Mouse (Mus musculus) embryonic facial prominence, embryonic 14.5 days (tissue): Measurements from ENCODE around the gene Ints11. TPM values are rescaled to one million over a fixed set of nuclear protein-coding genes. Genes with fewer than 3 reads are reported as not detected.

ENCODE experiments used
- ATAC-seq: fragments of 200-750 bp; cut with Nextera tagmentation; 2 replicates; pipeline ENCODE4 v1.8.0; 2017; ENCODE audit warnings: low read depth, moderate number of reproducible peaks, moderate TSS enrichment
- DNase-seq: peaks from one replicate; pipeline ENCODE4 v3.0.0-alpha.2; 2015; ENCODE audit warnings: low spot score
- H3K27ac ChIP-seq: fragments of 300-500 bp; sonication (generic); replicated peaks from 2 replicates; pipeline ENCODE4 v1.5.1; 2014; ENCODE audit warnings: low read depth, mild to moderate bottlenecking, low read length, moderate library complexity
- H3K27me3 ChIP-seq: fragments of 300-500 bp; sonication (generic); replicated peaks from 2 replicates; pipeline ENCODE4 v1.6.1; 2014; ENCODE audit warnings: low read length; ENCODE audit not compliant: control insufficient read depth, insufficient read depth
- H3K36me3 ChIP-seq: fragments of 300-500 bp; sonication (generic); 2 replicates; pipeline ENCODE4 v1.6.1; 2014; ENCODE audit warnings: low read length, mixed read lengths; ENCODE audit not compliant: control insufficient read depth, insufficient read depth
- H3K4me1 ChIP-seq: fragments of 300-500 bp; sonication (generic); 2 replicates; pipeline ENCODE4 v1.6.1; 2014; ENCODE audit warnings: antibody characterized with exemption, low read length; ENCODE audit not compliant: control insufficient read depth, insufficient read depth
- H3K4me2 ChIP-seq: fragments of 300-500 bp; sonication (generic); 2 replicates; pipeline ENCODE4 v1.6.1; 2014; ENCODE audit warnings: low read depth, mild to moderate bottlenecking, low read length, moderate library complexity, mixed read lengths
- H3K4me3 ChIP-seq: fragments of 300-500 bp; sonication (generic); 2 replicates; pipeline ENCODE4 v1.5.1; 2014; ENCODE audit warnings: low read depth, mild to moderate bottlenecking, low read length
- H3K9ac ChIP-seq: fragments of 300-500 bp; sonication (generic); 2 replicates; pipeline ENCODE4 v1.6.1; 2014; ENCODE audit warnings: low read depth, mild to moderate bottlenecking, low read length, moderate library complexity, mixed read lengths
- H3K9me3 ChIP-seq: fragments of 300-500 bp; sonication (generic); 2 replicates; pipeline ENCODE4 v1.6.1; 2016; ENCODE audit warnings: low read length; ENCODE audit not compliant: control insufficient read depth
- WGBS: fragments of 180-500 bp; shearing (Covaris S2); extraction: QIAGEN DNeasy Blood & Tissue Kit; methylation state at CpG from one replicate; pipeline ENCODE4 v1.1.7; 2014; 5-methylcytosine and 5-hydroxymethylcytosine counted together
- polyA plus RNA-seq: library from polyadenylated mRNA; unstranded; fragments of >200 nt; fragmentation: Nextera tagmentation; extraction: Ambion mirVana; gene quantifications from 2 replicates; pipeline ENCODE4 v1.2.1, GENCODE M21; 2014

The Ints11 gene
- polyA plus RNA-seq: 53.5 and 68.4 TPM in 2 replicates

GRCm38 (mm10) chr4:155869317-155870033 is at the start of gene Ints11, which contains the start of gene Cptp:
Gene Ints11, plus strand, starts transcription at chr4:155869546.
Gene Cptp, minus strand, starts transcription at chr4:155869440.
- peak; percentile 97 for DNase-seq
- no peaks in the 10 kb centered on the region for H3K9me3 ChIP-seq

DNA sequence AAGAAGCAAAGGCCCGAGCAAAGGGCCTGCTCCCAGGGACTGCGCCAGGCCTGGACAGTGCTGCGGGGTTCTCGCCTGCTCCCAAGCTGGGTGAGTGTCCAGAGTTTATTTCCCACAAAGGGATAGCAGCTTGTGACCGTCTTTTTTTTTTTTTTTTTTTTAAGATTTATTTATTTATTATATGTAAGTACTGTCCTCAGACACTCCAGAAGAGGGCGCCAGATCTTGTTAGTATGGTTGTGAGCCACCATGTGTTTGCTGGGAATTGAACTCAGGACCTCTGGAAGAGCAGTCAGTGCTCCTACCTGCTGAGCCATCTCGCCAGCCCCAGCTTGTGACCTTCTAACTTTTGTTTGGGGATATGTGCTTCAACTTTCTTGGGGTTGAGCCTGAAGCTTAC is 48.3 kb upstream of the Ints11 start:
- WGBS: 82% methylated on average over 7 of the region's 7 CpGs
- Histone ChIP-seq H3K27ac (no peak overlapping the region), H3K4me1 (no peaks in the 10 kb centered on the region), H3K4me2 (no peak overlapping the region), H3K36me3 (peaks cover 96% of the 10 kb centered on the region), H3K9me3 (no peaks in the 10 kb centered on the region), H3K27me3 (no peaks in the 10 kb centered on the region), H3K9ac (no peak overlapping the region), H3K4me3 (no peak overlapping the region)
- DNase-seq: no peak
- no peak for ATAC-seq

More at GRCm38 (mm10) chr4:155869317-155870033, at the start of gene Ints11, which contains the start of gene Cptp:
- peak; percentile 98 for ATAC-seq
- Histone ChIP-seq H3K9ac (peak within 1 kb of the TSS; percentile 83), H3K27ac (0 out of 2 replicates have a peak within 1 kb of the TSS, but pooled peaks have one; percentile 17), H3K4me3 (peak within 1 kb of the TSS; percentile 68), H3K4me2 (peak within 1 kb of the TSS; percentile 88), H3K4me1 (peaks cover 12% of the 10 kb centered on the region), H3K27me3 (no peaks in the 10 kb centered on the region), H3K36me3 (peaks cover 39% of the 10 kb centered on the region)
- WGBS: under 1% methylated on average over 53 of the region's 63 CpGs

DNA sequence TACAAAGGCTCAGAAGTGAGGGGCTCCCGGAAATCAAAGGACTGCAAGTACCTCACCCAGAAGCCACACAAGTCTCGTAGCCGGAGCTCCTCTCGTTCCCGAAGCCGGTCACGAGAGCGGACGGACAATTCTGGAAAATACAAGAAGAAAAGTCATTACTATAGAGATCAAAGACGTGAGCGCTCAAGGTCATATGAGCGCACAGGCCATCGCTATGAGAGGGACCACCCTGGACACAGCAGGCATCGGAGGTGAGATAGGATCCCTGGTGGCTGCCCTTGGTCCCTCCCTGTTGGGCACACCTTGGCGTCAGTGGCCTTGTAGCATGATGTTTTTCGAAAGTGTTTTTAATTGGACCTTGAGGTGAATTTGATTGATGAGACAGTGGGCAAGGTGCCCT is 45.9 kb upstream of the Ints11 start:
- Histone ChIP-seq H3K4me3 (no peak overlapping the region), H3K27me3 (no peaks in the 10 kb centered on the region), H3K9ac (no peak overlapping the region), H3K36me3 (peaks cover 95% of the 10 kb centered on the region), H3K4me2 (no peak overlapping the region), H3K9me3 (no peaks in the 10 kb centered on the region), H3K4me1 (no peaks in the 10 kb centered on the region), H3K27ac (no peak overlapping the region)
- DNase-seq: no peak
- WGBS: 95% methylated on average over 16 of the region's 16 CpGs
- no peak for ATAC-seq

- Histone ChIP-seq H3K27me3 (no peaks in the 10 kb centered on the region), H3K9me3 (no peaks in the 10 kb centered on the region), H3K27ac (no peak overlapping the region), H3K4me3 (no peak overlapping the region), H3K4me1 (peaks cover 15% of the 10 kb centered on the region), H3K9ac (no peak overlapping the region; the same call in 1 of the 2 replicates), H3K36me3 (peaks cover 42% of the 10 kb centered on the region), H3K4me2 (no peak overlapping the region)
- 90% methylated on average over 4 of the region's 4 CpGs for WGBS
- DNase-seq (no peak), ATAC-seq (no peak)
These were observed 39.5 kb upstream of the Ints11 start for GRCm38 (mm10) chr4:155829866-155830265.

DNA sequence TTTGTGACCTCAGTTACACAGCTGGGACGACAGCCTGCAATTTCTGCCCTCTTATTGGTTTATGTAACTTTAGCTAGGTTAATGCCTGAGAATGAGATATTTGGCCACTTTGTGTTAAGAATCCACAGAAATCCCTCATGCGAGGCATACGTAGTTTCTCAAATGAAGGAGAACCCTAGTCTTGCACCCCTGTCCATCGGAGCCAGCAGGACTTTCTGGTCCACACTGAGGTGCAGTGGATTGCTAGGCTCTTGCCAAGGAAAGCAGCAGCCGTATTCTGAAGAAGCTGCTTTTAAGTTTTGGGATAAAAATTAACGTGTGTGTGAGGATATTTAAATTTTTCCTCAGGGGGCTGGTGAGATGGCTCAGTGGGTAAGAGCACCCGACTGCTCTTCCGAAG is 38.8 kb upstream of the Ints11 start:
- ATAC-seq: no peak
- Histone ChIP-seq H3K9me3 (no peaks in the 10 kb centered on the region), H3K36me3 (peaks cover 36% of the 10 kb centered on the region), H3K4me2 (peak overlapping the region; percentile 88), H3K4me3 (peak overlapping the region; percentile 90), H3K27me3 (no peaks in the 10 kb centered on the region), H3K27ac (no peak overlapping the region; the same call in 1 of the 2 replicates), H3K4me1 (peaks cover 15% of the 10 kb centered on the region), H3K9ac (0 out of 2 replicates have a peak overlapping the region, but pooled peaks have one; percentile 43)
- WGBS: 51% methylated on average over 8 of the region's 8 CpGs
- no peak for DNase-seq

- H3K4me1 ChIP-seq: peaks cover 15% of the 10 kb centered on the region
- 1% methylated on average over 36 of the region's 49 CpGs for WGBS
- H3K4me3 ChIP-seq: peak within 1 kb of the TSS; percentile 90
- no peaks in the 10 kb centered on the region for H3K9me3 ChIP-seq
- no peaks in the 10 kb centered on the region for H3K27me3 ChIP-seq
- peak within 1 kb of the TSS; percentile 87 for H3K9ac ChIP-seq
- peak; percentile 95 for ATAC-seq
- peaks cover 31% of the 10 kb centered on the region for H3K36me3 ChIP-seq
- H3K4me2 ChIP-seq: peak within 1 kb of the TSS; percentile 88
- peak within 1 kb of the TSS; percentile 85 for H3K27ac ChIP-seq
- peak; percentile 97 for DNase-seq
These were observed 38.1 kb upstream of the Ints11 start, which contains the start of gene Aurkaip1 for GRCm38 (mm10) chr4:155831205-155831766. Gene Aurkaip1, plus strand, starts transcription at chr4:155831272.

GRCm38 (mm10) chr4:155831831-155832230 is 37.5 kb upstream of the Ints11 start:
- Histone ChIP-seq H3K4me2 (peak overlapping the region; percentile 88), H3K9me3 (no peaks in the 10 kb centered on the region), H3K27me3 (no peaks in the 10 kb centered on the region), H3K27ac (peak overlapping the region; percentile 85), H3K4me3 (peak overlapping the region; percentile 90), H3K36me3 (peaks cover 26% of the 10 kb centered on the region), H3K9ac (peak overlapping the region; percentile 87), H3K4me1 (peaks cover 15% of the 10 kb centered on the region)
- no peak; the same call in 1 of the 2 replicates for ATAC-seq
- DNase-seq: no peak
- WGBS: 1% methylated on average over 18 of the region's 25 CpGs

- Histone ChIP-seq H3K9me3 (no peaks in the 10 kb centered on the region), H3K4me2 (peak overlapping the region; percentile 88), H3K27me3 (no peaks in the 10 kb centered on the region), H3K9ac (peak overlapping the region; percentile 87), H3K4me3 (peak overlapping the region; percentile 90), H3K36me3 (peaks cover 22% of the 10 kb centered on the region), H3K4me1 (peaks cover 15% of the 10 kb centered on the region), H3K27ac (no peak overlapping the region)
- 57% methylated on average over 10 of the region's 10 CpGs for WGBS
- ATAC-seq (no peak), DNase-seq (no peak)
These were observed 37.0 kb upstream of the Ints11 start for GRCm38 (mm10) chr4:155832321-155832720.
